Mouse (Mus musculus) bone marrow, adult 2 months (tissue): ENCODE measurements around the gene Ube2s.
"Not testable (repeated sequence)": the region's sequence is repeated elsewhere in the genome, so short reads cannot be mapped to it uniquely, and the experiment has no call there.

Experiments used
- CTCF ChIP-seq: fragments of 200-500 bp; IDR thresholded peaks from 2 replicates; pipeline ENCODE4 v1.5.1; 2011; ENCODE audit warnings: low read length, control low read depth; ENCODE audit not compliant: control insufficient read depth, insufficient read depth
- POLR2A ChIP-seq: fragments of 200-500 bp; IDR thresholded peaks from 2 replicates; pipeline ENCODE4 v1.6.1; 2011; ENCODE audit warnings: low read depth, mild to moderate bottlenecking, control low read depth, low read length, borderline replicate concordance; ENCODE audit not compliant: control insufficient read depth

GRCm38 (mm10) chr7:4811131-4811530 lies 1.3 kb downstream of the Ube2s start:
- not testable (repeated sequence) for TF ChIP-seq POLR2A, CTCF
